Mouse (Mus musculus): ENCODE measurements around the gene Taar7a. TPM values are rescaled to one million over a fixed set of nuclear protein-coding genes. Genes with fewer than 3 reads are reported as not detected.

The Taar7a gene
- polyA plus RNA-seq, 1 experiment from 2014 or later = not detected

- Histone ChIP-seq H3K9me3 (replicated peaks) (no peaks in the 10 kb centered on the region), H3K27me3 (0 out of 2 replicates have a peak, but pooled peaks cover 2% of the 10 kb centered on the region), H3K4me1 (no peaks in the 10 kb centered on the region), H3K27ac (no peak overlapping the region), H3K36me3 (no peaks in the 10 kb centered on the region), H3K4me2 (no peak overlapping the region), H3K9ac (no peak overlapping the region), H3K4me3 (replicated peaks) (no peak overlapping the region)
- WGBS = 64% methylated on average over 4 of the region's 4 CpGs
- no peak for ATAC-seq (replicated peaks; ENCODE audit: low FRiP score)
Observed at GRCm38 (mm10) chr10:23977958-23978357, 15.3 kb downstream of the Taar7a start.

GRCm38 (mm10) chr10:23971256-23971655, 22.0 kb downstream of the Taar7a start:
- 91% methylated on average over 5 of the region's 5 CpGs for WGBS
- ATAC-seq (replicated peaks; ENCODE audit: low FRiP score) = no peak
- Histone ChIP-seq H3K9me3 (replicated peaks) (no peaks in the 10 kb centered on the region), H3K4me2 (no peak overlapping the region), H3K9ac (no peak overlapping the region), H3K4me3 (replicated peaks) (no peak overlapping the region), H3K4me1 (no peaks in the 10 kb centered on the region), H3K27ac (no peak overlapping the region), H3K27me3 (no peaks in the 10 kb centered on the region), H3K36me3 (no peaks in the 10 kb centered on the region)

GRCm38 (mm10) chr10:23970656-23971165, 22.6 kb downstream of the Taar7a start, which contains the start of gene Taar5:
TSS of gene Taar5 (plus strand) at chr10:23970706.
- no peaks in the 10 kb centered on the region for H3K27me3 ChIP-seq
- ATAC-seq (replicated peaks; ENCODE audit: low FRiP score) = no peak

GRCm38 (mm10) chr10:23964921-23965610, 28.2 kb downstream of the Taar7a start:
- ATAC-seq (replicated peaks; ENCODE audit: low FRiP score) = peak; percentile 83

More at GRCm38 (mm10) chr10:23970656-23971165, 22.6 kb downstream of the Taar7a start, which contains the start of gene Taar5:
- H3K4me1 ChIP-seq = no peaks in the 10 kb centered on the region
- H3K4me2 ChIP-seq = no peak within 1 kb of the TSS
- H3K4me3 ChIP-seq (replicated peaks) = no peak within 1 kb of the TSS
- no peak within 1 kb of the TSS for H3K27ac ChIP-seq
- WGBS = 87% methylated on average over 11 of the region's 11 CpGs
- H3K9ac ChIP-seq = no peak within 1 kb of the TSS
- no peaks in the 10 kb centered on the region for H3K9me3 ChIP-seq (replicated peaks)
- H3K36me3 ChIP-seq = no peaks in the 10 kb centered on the region

GRCm38 (mm10) chr10:23963444-23963843, 29.8 kb downstream of the Taar7a start:
- no peak overlapping the region for H3K9ac ChIP-seq
- H3K4me2 ChIP-seq = no peak overlapping the region
- H3K36me3 ChIP-seq = no peaks in the 10 kb centered on the region
- no peak for ATAC-seq (replicated peaks; ENCODE audit: low FRiP score)
- no peaks in the 10 kb centered on the region for H3K9me3 ChIP-seq (replicated peaks)
- no peaks in the 10 kb centered on the region for H3K27me3 ChIP-seq
- 27% methylated on average over 3 of the region's 3 CpGs for WGBS
- no peak overlapping the region for H3K4me3 ChIP-seq (replicated peaks)
- H3K27ac ChIP-seq = no peak overlapping the region
- peaks cover 18% of the 10 kb centered on the region; the same call in 1 of the 2 replicates for H3K4me1 ChIP-seq

More at GRCm38 (mm10) chr10:23964921-23965610, 28.2 kb downstream of the Taar7a start:
- no peaks in the 10 kb centered on the region for H3K36me3 ChIP-seq
- H3K4me3 ChIP-seq (replicated peaks) = no peak overlapping the region
- H3K4me1 ChIP-seq = 0 out of 2 replicates have a peak, but pooled peaks cover 12% of the 10 kb centered on the region
- H3K9me3 ChIP-seq (replicated peaks) = no peaks in the 10 kb centered on the region
- 53% methylated on average over 6 of the region's 6 CpGs for WGBS
- no peak overlapping the region for H3K4me2 ChIP-seq
- no peak overlapping the region for H3K27ac ChIP-seq
- H3K9ac ChIP-seq = no peak overlapping the region
- H3K27me3 ChIP-seq = no peaks in the 10 kb centered on the region

- H3K36me3 ChIP-seq = no peaks in the 10 kb centered on the region
- H3K4me1 ChIP-seq = peaks cover 20% of the 10 kb centered on the region; the same call in 1 of the 2 replicates
- H3K4me3 ChIP-seq (replicated peaks) = no peak within 1 kb of the TSS
- no peak within 1 kb of the TSS for H3K27ac ChIP-seq
- H3K9ac ChIP-seq = no peak within 1 kb of the TSS
- no peak within 1 kb of the TSS for H3K4me2 ChIP-seq
- ATAC-seq (replicated peaks; ENCODE audit: low FRiP score) = no peak
- no peaks in the 10 kb centered on the region for H3K9me3 ChIP-seq (replicated peaks)
- 94% methylated on average over 13 of the region's 13 CpGs for WGBS
- H3K27me3 ChIP-seq = no peaks in the 10 kb centered on the region
Observed at GRCm38 (mm10) chr10:23960444-23960915, 32.8 kb downstream of the Taar7a start, which contains the start of gene Taar4. TSS of gene Taar4 (plus strand) at chr10:23960494.

GRCm38 (mm10) chr10:23959071-23959470, 34.2 kb downstream of the Taar7a start:
- Histone ChIP-seq H3K4me3 (replicated peaks) (no peak overlapping the region), H3K27ac (no peak overlapping the region), H3K27me3 (no peaks in the 10 kb centered on the region), H3K9me3 (replicated peaks) (no peaks in the 10 kb centered on the region), H3K9ac (no peak overlapping the region), H3K36me3 (no peaks in the 10 kb centered on the region), H3K4me1 (peaks cover 14% of the 10 kb centered on the region; the same call in 1 of the 2 replicates), H3K4me2 (no peak overlapping the region)
- 23% methylated on average over 3 of the region's 3 CpGs for WGBS
- ATAC-seq (replicated peaks; ENCODE audit: low FRiP score) = no peak

- ATAC-seq (replicated peaks; ENCODE audit: low FRiP score) = no peak
- no peak overlapping the region for H3K27ac ChIP-seq
- no peaks in the 10 kb centered on the region for H3K36me3 ChIP-seq
- no peak overlapping the region for H3K4me3 ChIP-seq (replicated peaks)
- H3K27me3 ChIP-seq = no peaks in the 10 kb centered on the region
- H3K9me3 ChIP-seq (replicated peaks) = no peaks in the 10 kb centered on the region
- no peak overlapping the region for H3K9ac ChIP-seq
- no peak overlapping the region for H3K4me2 ChIP-seq
- H3K4me1 ChIP-seq = no peaks in the 10 kb centered on the region
- WGBS = 74% methylated on average over 6 of the region's 6 CpGs
Observed at GRCm38 (mm10) chr10:23951714-23952113, 41.6 kb downstream of the Taar7a start.

- 89% methylated on average over 16 of the region's 16 CpGs for WGBS
- Histone ChIP-seq H3K9ac (no peak within 1 kb of the TSS), H3K27me3 (no peaks in the 10 kb centered on the region), H3K4me1 (no peaks in the 10 kb centered on the region), H3K4me2 (no peak within 1 kb of the TSS), H3K36me3 (no peaks in the 10 kb centered on the region), H3K9me3 (replicated peaks) (no peaks in the 10 kb centered on the region), H3K27ac (no peak within 1 kb of the TSS), H3K4me3 (replicated peaks) (no peak within 1 kb of the TSS)
- no peak for ATAC-seq (replicated peaks; ENCODE audit: low FRiP score)
Observed at GRCm38 (mm10) chr10:23949508-23950005, 43.7 kb downstream of the Taar7a start, which contains the start of gene Taar3. TSS of gene Taar3 (plus strand) at chr10:23949558.

- WGBS = 65% methylated on average over 7 of the region's 7 CpGs
- ATAC-seq (replicated peaks; ENCODE audit: low FRiP score) = no peak
- Histone ChIP-seq H3K9me3 (replicated peaks) (no peaks in the 10 kb centered on the region), H3K9ac (no peak overlapping the region), H3K4me2 (no peak overlapping the region), H3K4me1 (no peaks in the 10 kb centered on the region), H3K36me3 (no peaks in the 10 kb centered on the region), H3K27me3 (no peaks in the 10 kb centered on the region), H3K27ac (no peak overlapping the region), H3K4me3 (replicated peaks) (no peak overlapping the region)
Observed at GRCm38 (mm10) chr10:23948026-23948425, 45.3 kb downstream of the Taar7a start.

GRCm38 (mm10) chr10:23942465-23942864, 50.8 kb downstream of the Taar7a start:
- H3K4me3 ChIP-seq (replicated peaks) = no peak overlapping the region
- H3K9ac ChIP-seq = no peak overlapping the region
- 79% methylated on average over 5 of the region's 5 CpGs for WGBS
- no peak overlapping the region for H3K27ac ChIP-seq
- H3K4me2 ChIP-seq = no peak overlapping the region
- H3K27me3 ChIP-seq = no peaks in the 10 kb centered on the region
- H3K4me1 ChIP-seq = 0 out of 2 replicates have a peak, but pooled peaks cover 3% of the 10 kb centered on the region
- no peaks in the 10 kb centered on the region for H3K36me3 ChIP-seq
- no peaks in the 10 kb centered on the region for H3K9me3 ChIP-seq (replicated peaks)
- no peak for ATAC-seq (replicated peaks; ENCODE audit: low FRiP score)

All from kidney, embryonic 15.5 days (tissue).